Mouse (Mus musculus) liver, embryonic 11.5 days (tissue): Measurements from ENCODE around the gene Ssr4. TPM values are rescaled to one million over a fixed set of nuclear protein-coding genes. Genes with fewer than 3 reads are reported as not detected.

Source experiments
- ATAC-seq: fragments of 200-750 bp; cut with Nextera tagmentation; replicated peaks from 2 replicates; pipeline ENCODE4 v1.8.0; 2017; ENCODE audit warnings: moderate number of reproducible peaks, mild to moderate bottlenecking, moderate TSS enrichment, moderate library complexity; ENCODE audit not compliant: low FRiP score
- DNase-seq: peaks from one replicate; pipeline ENCODE4 v3.0.0-alpha.2; 2017; ENCODE audit warnings: low spot score
- H3K27ac ChIP-seq: fragments of 300-500 bp; sonication (generic); 2 replicates; pipeline ENCODE4 v1.5.1; 2014; ENCODE audit warnings: mild to moderate bottlenecking, low read depth, low read length, control low read depth
- H3K27me3 ChIP-seq: fragments of 300-500 bp; sonication (generic); replicated peaks from 2 replicates; pipeline ENCODE4 v1.6.1; 2014; ENCODE audit warnings: low read length, mixed read lengths; ENCODE audit not compliant: control insufficient read depth, insufficient read depth
- H3K36me3 ChIP-seq: fragments of 300-500 bp; sonication (generic); 2 replicates; pipeline ENCODE4 v1.6.1; 2014; ENCODE audit warnings: mild to moderate bottlenecking, low read length, moderate library complexity, mixed read lengths; ENCODE audit not compliant: control insufficient read depth, insufficient read depth
- H3K4me1 ChIP-seq: fragments of 300-500 bp; sonication (generic); replicated peaks from 2 replicates; pipeline ENCODE4 v1.6.1; 2014; ENCODE audit warnings: low read length, mixed read lengths; ENCODE audit not compliant: control insufficient read depth, insufficient read depth
- H3K4me2 ChIP-seq: fragments of 300-500 bp; sonication (generic); 2 replicates; pipeline ENCODE4 v1.6.1; 2014; ENCODE audit warnings: mild to moderate bottlenecking, control low read depth, moderate library complexity
- H3K4me3 ChIP-seq: fragments of 300-500 bp; sonication (generic); 2 replicates; pipeline ENCODE4 v1.5.1; 2014; ENCODE audit warnings: low read depth, low read length, control low read depth
- H3K9ac ChIP-seq: fragments of 300-500 bp; sonication (generic); 2 replicates; pipeline ENCODE4 v1.6.1; 2014; ENCODE audit warnings: low read depth, low read length, control low read depth
- H3K9me3 ChIP-seq: fragments of 300-500 bp; sonication (generic); 2 replicates; pipeline ENCODE4 v1.6.1; 2016; ENCODE audit warnings: low read length, inconsistent platforms, mixed read lengths; ENCODE audit not compliant: control insufficient read depth
- WGBS: fragments of 180-500 bp; shearing (Covaris S2); extraction: QIAGEN DNeasy Blood & Tissue Kit; methylation state at CpG from one replicate; pipeline ENCODE4 v1.1.7; 2014; 5-methylcytosine and 5-hydroxymethylcytosine counted together
- polyA plus RNA-seq: library from polyadenylated mRNA; unstranded; fragments of >200 nt; fragmentation: Nextera tagmentation; extraction: Ambion mirVana; gene quantifications from 2 replicates; pipeline ENCODE4 v1.2.1, GENCODE M21; 2014

Ssr4 gene
- polyA plus RNA-seq, 1 experiment from 2014 or later: 230 TPM

- Histone ChIP-seq H3K4me1 (no peaks in the 10 kb centered on the region; the same call in 1 of the 2 replicates), H3K4me2 (no peak overlapping the region), H3K9me3 (no peaks in the 10 kb centered on the region), H3K9ac (no peak overlapping the region), H3K27ac (no peak overlapping the region), H3K27me3 (no peaks in the 10 kb centered on the region; the same call in none of the 2 replicates), H3K36me3 (peaks cover 8% of the 10 kb centered on the region; the same call in 1 of the 2 replicates), H3K4me3 (no peak overlapping the region)
- ATAC-seq: no peak
- DNase-seq: no peak
These were observed 6.2 kb downstream of the Ssr4 start for GRCm38 (mm10) chrX:73793039-73793438.

GRCm38 (mm10) chrX:73793505-73793904, 6.7 kb downstream of the Ssr4 start:
- Histone ChIP-seq H3K4me1 (no peaks in the 10 kb centered on the region; the same call in 1 of the 2 replicates), H3K9ac (no peak overlapping the region), H3K4me2 (no peak overlapping the region), H3K4me3 (no peak overlapping the region), H3K27ac (no peak overlapping the region), H3K9me3 (no peaks in the 10 kb centered on the region), H3K36me3 (peaks cover 8% of the 10 kb centered on the region; the same call in 1 of the 2 replicates), H3K27me3 (no peaks in the 10 kb centered on the region; the same call in none of the 2 replicates)
- WGBS: 56% methylated on average over 1 of the region's 1 CpGs
- ATAC-seq (no peak), DNase-seq (no peak)

DNA sequence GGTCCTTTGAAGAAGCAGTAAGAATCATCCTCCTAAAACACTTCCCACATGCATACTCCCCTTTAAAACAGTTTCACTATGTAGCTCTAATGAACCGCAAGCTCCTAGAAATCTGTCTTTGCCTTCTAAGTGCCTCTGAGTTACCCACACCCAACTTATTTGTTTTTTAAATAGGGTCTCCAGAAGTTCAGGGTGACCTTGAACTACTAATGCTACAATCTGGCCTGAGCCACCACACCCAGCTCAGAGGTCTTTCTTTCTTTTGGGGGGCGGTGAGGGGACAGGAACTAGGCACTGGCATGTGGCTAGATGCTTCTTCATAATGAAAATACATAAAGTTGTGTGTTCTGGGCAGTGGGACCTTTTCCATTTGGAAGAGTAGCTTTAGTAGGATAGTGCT, 10.7 kb downstream of the Ssr4 start:
- DNase-seq: no peak
- Histone ChIP-seq H3K4me1 (no peaks in the 10 kb centered on the region), H3K4me3 (no peak overlapping the region), H3K4me2 (no peak overlapping the region), H3K27ac (no peak overlapping the region), H3K9me3 (no peaks in the 10 kb centered on the region), H3K9ac (no peak overlapping the region), H3K36me3 (no peaks in the 10 kb centered on the region), H3K27me3 (peaks cover 9% of the 10 kb centered on the region)
- no peak for ATAC-seq
- 78% methylated on average over 2 of the region's 2 CpGs for WGBS

- H3K27ac ChIP-seq: no peak overlapping the region
- no peak overlapping the region for H3K4me3 ChIP-seq
- H3K9me3 ChIP-seq: no peaks in the 10 kb centered on the region
- no peak overlapping the region for H3K4me2 ChIP-seq
- no peak overlapping the region for H3K9ac ChIP-seq
- WGBS: 32% methylated on average over 9 of the region's 9 CpGs
- ATAC-seq: peak; percentile 72
- DNase-seq: no peak
- H3K4me1 ChIP-seq: no peaks in the 10 kb centered on the region
- H3K36me3 ChIP-seq: no peaks in the 10 kb centered on the region
- H3K27me3 ChIP-seq: peaks cover 9% of the 10 kb centered on the region
These were observed 11.7 kb downstream of the Ssr4 start for GRCm38 (mm10) chrX:73798502-73798901.

DNA sequence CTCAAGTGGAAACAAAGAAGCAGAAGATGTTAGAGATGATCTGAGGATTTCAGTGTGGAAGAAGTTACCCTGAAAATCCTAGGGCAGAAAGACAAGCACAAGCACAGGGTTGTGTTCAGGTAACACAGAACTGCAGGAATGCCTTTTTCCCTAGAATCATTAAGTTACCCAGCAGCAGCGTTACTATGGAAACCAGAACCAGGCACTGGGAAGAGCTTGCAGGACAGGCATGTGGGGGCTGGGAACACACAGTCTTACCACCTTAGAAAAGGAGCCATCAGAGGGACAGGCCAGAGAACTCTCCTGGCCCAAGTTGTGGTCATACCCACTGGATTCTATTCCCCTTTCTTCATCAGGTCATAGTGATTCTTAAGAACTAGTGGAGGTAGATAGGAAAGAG, 19.0 kb downstream of the Ssr4 start:
- no peak for ATAC-seq
- no peaks in the 10 kb centered on the region for H3K9me3 ChIP-seq

DNA sequence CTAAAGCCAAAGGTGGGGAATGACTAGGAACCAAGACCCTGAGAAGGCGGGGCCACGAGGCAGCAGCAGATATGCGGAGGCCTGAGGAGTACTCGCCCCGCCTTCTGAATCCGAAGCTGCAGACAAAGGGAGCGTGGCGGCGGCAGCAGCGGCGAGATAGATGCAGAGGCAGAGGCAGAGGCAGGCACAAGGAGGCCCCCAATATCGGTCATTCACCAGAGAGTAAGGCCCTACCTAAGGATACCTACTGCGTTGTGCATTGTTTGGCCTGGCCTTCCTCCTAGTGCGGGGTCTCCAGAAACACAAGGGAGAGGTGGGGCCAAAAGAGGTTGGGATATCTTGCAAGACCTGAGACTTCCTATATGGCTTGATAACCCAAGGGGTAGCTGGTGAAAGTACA, 28.2 kb downstream of the Ssr4 start:
- H3K4me1 ChIP-seq: no peaks in the 10 kb centered on the region
- no peaks in the 10 kb centered on the region for H3K9me3 ChIP-seq
- 0 out of 2 replicates have a peak, but pooled peaks cover 4% of the 10 kb centered on the region for H3K27me3 ChIP-seq
- ATAC-seq: no peak
- whole genome bisulfite sequencing: 17% methylated on average over 14 of the region's 14 CpGs
- H3K27ac ChIP-seq: no peak overlapping the region
- no peak for DNase-seq
- H3K36me3 ChIP-seq: no peaks in the 10 kb centered on the region
- H3K9ac ChIP-seq: no peak overlapping the region
- H3K4me3 ChIP-seq: no peak overlapping the region
- peak overlapping the region; percentile 49 for H3K4me2 ChIP-seq

More for the DNA sequence above, 19.0 kb downstream of the Ssr4 start:
- Histone ChIP-seq H3K4me2 (no peak overlapping the region), H3K9ac (no peak overlapping the region), H3K27ac (no peak overlapping the region), H3K4me3 (no peak overlapping the region), H3K27me3 (no peaks in the 10 kb centered on the region), H3K4me1 (no peaks in the 10 kb centered on the region), H3K36me3 (no peaks in the 10 kb centered on the region)
- no peak for DNase-seq
- WGBS: 55% methylated on average over 1 of the region's 1 CpGs

GRCm38 (mm10) chrX:73816596-73817314, 29.9 kb downstream of the Ssr4 start:
- Histone ChIP-seq H3K9ac (no peak overlapping the region), H3K27me3 (0 out of 2 replicates have a peak, but pooled peaks cover 8% of the 10 kb centered on the region), H3K36me3 (no peaks in the 10 kb centered on the region), H3K4me3 (no peak overlapping the region), H3K27ac (no peak overlapping the region), H3K4me1 (no peaks in the 10 kb centered on the region), H3K9me3 (no peaks in the 10 kb centered on the region), H3K4me2 (no peak overlapping the region)
- ATAC-seq (no peak), DNase-seq (no peak)
- 18% methylated on average over 3 of the region's 3 CpGs for WGBS

DNA sequence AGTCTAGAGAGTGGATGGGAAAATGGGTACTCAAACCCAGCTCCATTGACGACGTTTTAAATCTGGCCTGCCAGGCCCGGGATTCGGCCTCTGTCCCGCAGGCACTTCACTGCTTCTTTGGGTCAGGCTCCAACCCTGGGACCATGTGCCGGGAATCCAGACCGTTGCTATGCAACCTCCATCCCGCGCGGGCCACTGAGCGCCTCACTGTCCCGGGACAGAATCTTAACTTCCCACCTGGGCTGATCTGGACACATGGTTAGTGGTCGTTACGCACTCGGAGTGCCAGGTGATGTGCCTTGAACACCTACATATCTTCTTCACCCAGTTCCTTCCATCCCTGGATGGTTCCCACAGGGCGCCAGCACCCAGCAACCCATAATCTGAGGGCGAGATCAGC, 36.9 kb downstream of the Ssr4 start:
- H3K4me3 ChIP-seq: peak overlapping the region; percentile 56
- ATAC-seq (no peak), DNase-seq (no peak)
- H3K4me1 ChIP-seq: 0 out of 2 replicates have a peak, but pooled peaks cover 3% of the 10 kb centered on the region
- no peak overlapping the region for H3K27ac ChIP-seq
- 16% methylated on average over 17 of the region's 17 CpGs for WGBS
- H3K9ac ChIP-seq: no peak overlapping the region
- H3K9me3 ChIP-seq: no peaks in the 10 kb centered on the region
- peak overlapping the region; percentile 81 for H3K4me2 ChIP-seq
- peaks cover 40% of the 10 kb centered on the region for H3K27me3 ChIP-seq
- H3K36me3 ChIP-seq: no peaks in the 10 kb centered on the region
